Mouse (Mus musculus) kidney, adult 2 months (tissue): ENCODE data around the gene Fam71f1. TPM values are rescaled to one million over a fixed set of nuclear protein-coding genes. Genes with fewer than 3 reads are reported as not detected.

Source experiments
- DNase-seq: peaks from one replicate; pipeline ENCODE4 v3.0.0; 2021
- H3K27ac ChIP-seq: fragments of 200-500 bp; 2 replicates; pipeline ENCODE4 v1.5.1; 2012; ENCODE audit warnings: low read depth, low read length, control low read depth, inconsistent platforms; ENCODE audit not compliant: insufficient read depth
- H3K27me3 ChIP-seq: fragments of 200-500 bp; replicated peaks from 2 replicates; pipeline ENCODE4 v1.6.1; 2012; ENCODE audit warnings: mild to moderate bottlenecking, moderate library complexity, low read length, inconsistent platforms; ENCODE audit not compliant: control insufficient read depth, insufficient read depth
- H3K36me3 ChIP-seq: fragments of 200-500 bp; 2 replicates; pipeline ENCODE4 v1.6.1; 2012; ENCODE audit warnings: mild to moderate bottlenecking, moderate library complexity, low read length, inconsistent platforms; ENCODE audit not compliant: control insufficient read depth, insufficient read depth
- H3K4me1 ChIP-seq: fragments of 200-500 bp; 2 replicates; pipeline ENCODE4 v1.6.1; 2011; ENCODE audit warnings: low read length; ENCODE audit not compliant: control insufficient read depth, insufficient read depth
- H3K4me3 ChIP-seq: fragments of 200-500 bp; 2 replicates; pipeline ENCODE4 v1.5.1; 2011; ENCODE audit warnings: mild to moderate bottlenecking, low read depth, low read length, control low read depth; ENCODE audit not compliant: insufficient read depth
- CTCF ChIP-seq: fragments of 200-500 bp; conservative IDR thresholded peaks from 2 replicates; pipeline ENCODE4 v1.5.1; 2011; ENCODE audit warnings: low read depth, mild to moderate bottlenecking, control low read depth, low read length, moderate library complexity, mixed read lengths; ENCODE audit not compliant: insufficient read depth, insufficient read length
- POLR2A ChIP-seq: fragments of 200-500 bp; IDR thresholded peaks from one replicate; pipeline ENCODE4 v1.6.1; 2011; ENCODE audit warnings: low read depth, low read length, control low read depth
- WGBS: fragments of 180-500 bp; shearing (Covaris S2); methylation state at CpG from one replicate; pipeline ENCODE4 v1.1.7; 2018; 5-methylcytosine and 5-hydroxymethylcytosine counted together
- polyA plus RNA-seq: library from polyadenylated mRNA; depleted of rRNA; stranded (reverse); fragments of >200 nt; gene quantifications from 2 replicates; pipeline ENCODE4 v1.2.3, GENCODE M21; 2012; rRNA removed

Fam71f1 gene
- polyA plus RNA-seq, 1 experiment: 0.11 TPM

- H3K36me3 ChIP-seq: peaks cover 5% of the 10 kb centered on the region
- no peaks in the 10 kb centered on the region for H3K27me3 ChIP-seq
- no peak for DNase-seq
- no peak overlapping the region for H3K4me3 ChIP-seq
- TF ChIP-seq CTCF (no peak), POLR2A (no peak)
- H3K27ac ChIP-seq: no peak overlapping the region
- no peaks in the 10 kb centered on the region for H3K4me1 ChIP-seq
- 91% methylated on average over 10 of the region's 10 CpGs for WGBS
Observed at GRCm38 (mm10) chr6:29378678-29379077, 59.7 kb downstream of the Fam71f1 start.

DNA sequence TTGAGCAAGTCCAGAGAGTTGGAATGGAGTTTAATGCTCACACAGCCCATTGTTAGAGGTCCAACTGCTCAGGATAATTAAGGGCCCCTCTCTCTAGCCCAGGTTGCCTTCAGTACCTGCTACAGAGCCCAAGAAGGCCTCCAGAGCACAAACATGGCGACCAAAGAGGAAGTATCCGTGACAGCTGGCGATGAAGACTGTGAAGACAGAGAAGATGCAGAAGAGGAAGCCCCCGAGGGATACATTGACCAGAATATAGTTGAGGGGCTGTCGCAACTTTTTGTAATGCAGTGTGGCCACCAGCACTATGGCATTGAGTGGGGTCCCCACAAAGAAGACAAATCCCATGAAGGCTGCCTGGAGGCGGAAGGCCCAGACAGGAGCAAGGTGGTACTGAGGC, 61.0 kb downstream of the Fam71f1 start:
- Histone ChIP-seq H3K27me3 (no peaks in the 10 kb centered on the region), H3K4me3 (no peak overlapping the region), H3K27ac (no peak overlapping the region), H3K36me3 (peaks cover 1% of the 10 kb centered on the region), H3K4me1 (no peaks in the 10 kb centered on the region)
- no peak for TF ChIP-seq POLR2A
- no peak for TF ChIP-seq CTCF
- no peak for DNase-seq
- WGBS: 93% methylated on average over 6 of the region's 6 CpGs

- Histone ChIP-seq H3K27me3 (no peaks in the 10 kb centered on the region), H3K27ac (no peak overlapping the region), H3K4me3 (no peak overlapping the region), H3K36me3 (no peaks in the 10 kb centered on the region), H3K4me1 (no peaks in the 10 kb centered on the region)
- TF ChIP-seq POLR2A (no peak), CTCF (no peak)
- no peak for DNase-seq
- 49% methylated on average over 2 of the region's 2 CpGs for WGBS
Observed at GRCm38 (mm10) chr6:29382442-29382841, 63.5 kb downstream of the Fam71f1 start.

Other genes starting within 250 kb of the Fam71f1 start
- 4.9 and 6.1 TPM in 2 replicates for gene Rbm28, start 154.1 kb upstream of the Fam71f1 start, polyA plus RNA-seq
- 0.20 and 0.24 TPM in 2 replicates for gene Prrt4, start 139.6 kb upstream of the Fam71f1 start, polyA plus RNA-seq
- gene Impdh1, start 102.8 kb upstream of the Fam71f1 start, polyA plus RNA-seq: 16.8 and 17.7 TPM in 2 replicates
- gene Hilpda, start 46.7 kb upstream of the Fam71f1 start, polyA plus RNA-seq: 6.5 and 7.4 TPM in 2 replicates
- 0.39 and 0.45 TPM in 2 replicates for gene Fam71f2, start 39.5 kb upstream of the Fam71f1 start, polyA plus RNA-seq
- 42.1 and 46.3 TPM in 2 replicates for gene Calu, start 28.9 kb downstream of the Fam71f1 start, polyA plus RNA-seq
- gene Opn1sw, start 69.3 kb downstream of the Fam71f1 start, polyA plus RNA-seq: not detected in 2 replicates
- 4.0 and 5.6 TPM in 2 replicates for gene Ccdc136, start 77.2 kb downstream of the Fam71f1 start, polyA plus RNA-seq
- 0.49 and 2.6 TPM in 2 replicates for gene Flnc, start 114.1 kb downstream of the Fam71f1 start, polyA plus RNA-seq
- 796 and 827 TPM in 2 replicates for gene Atp6v1f, start 148.6 kb downstream of the Fam71f1 start, polyA plus RNA-seq
- gene Atp6v1fnb, start 152.3 kb downstream of the Fam71f1 start, polyA plus RNA-seq: 0.17 TPM in 1 of 2 replicates, not detected in the other
- 25.7 and 26.2 TPM in 2 replicates for gene Kcp, start 188.8 kb downstream of the Fam71f1 start, polyA plus RNA-seq
- 17.0 and 19.1 TPM in 2 replicates for gene Irf5, start 207.5 kb downstream of the Fam71f1 start, polyA plus RNA-seq